Mouse (Mus musculus) megakaryocyte, embryonic 14.5 days (primary cell): ENCODE measurements around the gene Ranbp9. TPM values are rescaled to one million over a fixed set of nuclear protein-coding genes. Genes with fewer than 3 reads are reported as not detected.

ENCODE experiments used
- H3K27me3 ChIP-seq: replicated peaks from 2 replicates; pipeline ENCODE3; 2012; ENCODE audit warnings: inconsistent platforms
- H3K36me3 ChIP-seq: replicated peaks from 2 replicates; pipeline ENCODE3; 2012; ENCODE audit warnings: low read length, inconsistent platforms, mixed read lengths
- H3K4me1 ChIP-seq: 2 replicates; pipeline ENCODE4 v1.6.1; 2012; ENCODE audit warnings: inconsistent platforms
- H3K4me3 ChIP-seq: replicated peaks from 2 replicates; pipeline ENCODE3; 2012; ENCODE audit warnings: moderate library complexity, mild to moderate bottlenecking, inconsistent platforms
- H3K9me3 ChIP-seq: 2 replicates; pipeline ENCODE4 v1.6.1; 2012; ENCODE audit warnings: inconsistent platforms
- FLI1 ChIP-seq: IDR thresholded peaks from 2 replicates; pipeline ENCODE4 v1.6.1; 2012; ENCODE audit warnings: low read length, inconsistent platforms, mixed read lengths
- GATA1 ChIP-seq: IDR thresholded peaks from 3 replicates; pipeline ENCODE4 v1.6.1; 2012; ENCODE audit warnings: mixed read lengths, low read length, inconsistent platforms, borderline replicate concordance
- polyA plus RNA-seq: library from polyadenylated mRNA; stranded (reverse); fragments of >175 nt; gene quantifications from 2 replicates; pipeline ENCODE4 v1.2.3, GENCODE M21; 2012; ENCODE audit warnings: low replicate concordance; ENCODE audit not compliant: insufficient read depth

Ranbp9 gene
- polyA plus RNA-seq, 1 experiment, result 40.8 TPM

- TF ChIP-seq FLI1 (no peak), GATA1 (no peak)
- Histone ChIP-seq H3K27me3 (no peaks in the 10 kb centered on the region), H3K9me3 (peaks cover 12% of the 10 kb centered on the region; the same call in 1 of the 2 replicates), H3K4me3 (no peak overlapping the region), H3K4me1 (peaks cover 27% of the 10 kb centered on the region), H3K36me3 (peaks cover 2% of the 10 kb centered on the region)
Measured at GRCm38 (mm10) chr13:43497769-43498168, 16.7 kb upstream of the Ranbp9 start.

DNA sequence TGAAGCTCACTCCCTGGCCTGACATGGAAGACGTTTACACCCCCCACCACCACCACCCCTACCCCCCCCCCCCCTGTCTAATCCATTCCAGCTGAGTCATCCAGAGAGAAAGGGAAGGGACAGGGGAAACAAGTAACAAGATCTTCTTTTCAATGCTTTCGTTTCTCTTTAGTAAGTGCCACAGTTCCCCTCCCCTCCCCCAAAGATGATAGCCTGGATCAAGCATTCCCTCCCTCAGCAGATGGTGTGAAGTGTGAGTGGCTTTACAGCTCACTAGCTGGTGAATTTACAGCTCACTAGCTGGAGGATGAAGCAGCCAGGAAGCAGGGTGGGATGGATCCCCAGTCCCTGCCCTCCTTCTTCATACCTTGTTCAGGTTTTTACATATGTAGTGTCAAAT is 15.6 kb upstream of the Ranbp9 start:
- Histone ChIP-seq H3K27me3 (no peaks in the 10 kb centered on the region), H3K4me1 (peaks cover 37% of the 10 kb centered on the region), H3K36me3 (peaks cover under 1% of the 10 kb centered on the region), H3K4me3 (peak overlapping the region; percentile 48), H3K9me3 (peaks cover 10% of the 10 kb centered on the region; the same call in 1 of the 2 replicates)
- TF ChIP-seq FLI1, result no peak
- TF ChIP-seq GATA1, result no peak

DNA sequence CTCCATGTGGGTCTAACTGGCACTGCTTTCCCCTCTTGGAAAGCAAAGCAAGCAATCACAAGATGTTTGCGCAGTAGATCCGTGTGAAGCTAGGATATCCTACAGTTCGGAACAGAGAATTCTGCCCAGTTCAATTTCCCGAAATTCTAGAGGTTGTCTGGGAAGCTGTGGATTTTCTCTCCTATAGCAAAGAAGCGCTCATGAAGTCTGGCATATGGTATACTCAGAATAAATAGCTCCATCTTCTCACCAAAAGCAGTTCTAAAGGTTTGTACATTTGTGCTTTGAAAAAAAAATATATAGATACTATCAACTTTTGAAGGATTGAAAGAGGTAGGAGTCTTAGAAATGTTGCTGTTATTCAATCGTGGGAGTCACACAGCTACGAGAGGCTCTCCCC is 14.6 kb upstream of the Ranbp9 start:
- TF ChIP-seq GATA1 (no peak), FLI1 (no peak)
- no peak overlapping the region for H3K4me3 ChIP-seq
- no peaks in the 10 kb centered on the region for H3K27me3 ChIP-seq
- peaks cover 46% of the 10 kb centered on the region for H3K4me1 ChIP-seq
- peaks cover 11% of the 10 kb centered on the region for H3K9me3 ChIP-seq
- peaks cover 3% of the 10 kb centered on the region for H3K36me3 ChIP-seq

GRCm38 (mm10) chr13:43493725-43494124 is 12.6 kb upstream of the Ranbp9 start:
- H3K27me3 ChIP-seq, result no peaks in the 10 kb centered on the region

DNA sequence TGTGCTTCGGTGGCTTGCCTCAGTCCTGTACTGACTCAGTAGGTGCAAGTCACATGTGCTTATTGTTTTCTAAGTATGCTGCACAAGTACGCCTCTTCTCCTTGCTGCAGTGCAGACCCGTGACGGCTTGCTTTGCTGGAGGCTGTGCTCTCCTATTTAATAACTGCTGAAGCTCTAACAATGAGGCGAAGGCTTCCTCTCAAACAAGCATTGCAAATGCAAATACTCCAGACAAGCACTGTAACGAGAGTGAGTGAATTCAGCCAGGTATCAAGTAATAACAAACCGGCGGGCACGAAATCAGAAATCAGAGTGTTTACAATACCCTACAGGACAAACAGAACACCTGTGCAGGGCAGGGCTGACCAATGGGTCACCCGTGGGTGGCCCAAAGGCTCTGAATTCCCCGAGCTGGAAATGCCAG is 12.0 kb upstream of the Ranbp9 start:
- TF ChIP-seq GATA1 (no peak), FLI1 (no peak)
- H3K36me3 ChIP-seq, result peaks cover 9% of the 10 kb centered on the region
- H3K4me1 ChIP-seq, result peaks cover 50% of the 10 kb centered on the region
- no peaks in the 10 kb centered on the region for H3K27me3 ChIP-seq
- peaks cover 30% of the 10 kb centered on the region for H3K9me3 ChIP-seq
- H3K4me3 ChIP-seq, result no peak overlapping the region

More at GRCm38 (mm10) chr13:43493725-43494124, 12.6 kb upstream of the Ranbp9 start:
- peaks cover 28% of the 10 kb centered on the region for H3K9me3 ChIP-seq
- H3K4me1 ChIP-seq, result peaks cover 46% of the 10 kb centered on the region
- H3K36me3 ChIP-seq, result peaks cover 9% of the 10 kb centered on the region
- TF ChIP-seq FLI1 (no peak), GATA1 (no peak)
- no peak overlapping the region for H3K4me3 ChIP-seq

DNA sequence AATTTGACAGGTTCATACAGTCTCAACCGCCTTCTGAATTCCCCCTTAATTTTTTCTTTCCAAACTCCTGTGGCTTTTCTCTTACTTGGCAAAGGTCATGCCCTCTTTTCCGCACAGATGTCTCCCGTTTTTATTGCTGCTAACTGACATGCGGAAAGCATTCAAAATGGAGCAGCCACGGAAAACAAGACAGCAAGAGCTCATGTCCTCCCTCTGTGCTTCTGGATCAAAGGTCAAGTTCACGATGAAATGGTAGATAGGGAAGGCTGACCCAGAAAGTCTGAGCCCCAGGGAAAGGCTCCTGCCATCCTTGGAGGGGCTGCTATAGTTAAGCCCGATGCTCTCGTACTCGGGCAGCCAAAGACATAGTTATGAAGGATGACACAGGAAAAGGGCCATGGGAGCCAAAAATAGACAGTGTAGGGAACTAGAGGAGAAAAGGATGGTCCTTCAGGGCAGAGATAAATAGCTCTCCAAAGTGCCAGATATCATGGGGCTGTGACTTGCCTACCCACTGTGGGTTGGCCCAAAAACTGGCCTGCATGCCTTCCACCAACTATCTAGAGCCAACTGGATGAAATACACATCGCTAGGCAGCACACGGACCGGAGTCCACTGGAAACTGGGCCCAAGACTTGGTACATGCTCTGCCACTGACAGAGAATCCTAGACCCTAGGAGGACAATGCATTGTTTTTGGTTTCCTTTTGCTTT is 5.6 kb upstream of the Ranbp9 start:
- H3K36me3 ChIP-seq, result peaks cover 9% of the 10 kb centered on the region
- TF ChIP-seq GATA1, result no peak
- no peak for TF ChIP-seq FLI1
- H3K4me3 ChIP-seq, result peak overlapping the region; percentile 25
- peaks cover 56% of the 10 kb centered on the region for H3K4me1 ChIP-seq
- H3K9me3 ChIP-seq, result peaks cover 25% of the 10 kb centered on the region
- no peaks in the 10 kb centered on the region for H3K27me3 ChIP-seq

DNA sequence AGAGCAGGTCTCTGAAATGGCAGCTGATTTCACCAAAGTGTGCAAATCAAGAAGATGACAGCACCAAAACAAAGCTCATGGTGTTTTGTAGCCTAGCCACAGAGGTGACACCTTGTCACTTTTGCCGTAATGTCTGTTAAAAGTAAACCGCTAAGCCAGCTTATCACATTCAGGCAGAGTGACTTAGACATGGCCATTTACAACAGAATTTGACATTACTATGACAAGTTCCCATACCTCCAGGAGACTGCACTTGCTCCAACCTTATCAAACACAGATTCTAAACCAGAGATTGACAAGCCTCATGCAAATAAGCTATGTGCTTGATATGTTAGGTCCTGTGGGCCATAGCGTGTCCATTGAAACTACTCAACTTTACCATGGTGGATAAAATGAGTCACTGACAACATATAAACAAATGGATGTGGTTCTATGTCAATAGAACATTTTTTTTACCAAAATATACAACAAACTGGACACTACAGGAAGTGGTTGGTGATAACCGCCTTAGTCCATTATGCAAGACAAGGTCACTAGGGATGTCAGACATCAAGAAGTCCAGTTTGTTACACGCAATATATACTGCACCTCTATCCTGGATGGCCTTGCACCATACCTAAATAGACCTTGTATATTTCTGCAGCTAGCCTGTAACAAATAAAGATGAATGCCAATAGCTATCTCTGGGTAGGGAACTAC is 4.3 kb upstream of the Ranbp9 start:
- Histone ChIP-seq H3K27me3 (no peaks in the 10 kb centered on the region), H3K9me3 (peaks cover 19% of the 10 kb centered on the region), H3K4me3 (no peak overlapping the region), H3K4me1 (peaks cover 46% of the 10 kb centered on the region), H3K36me3 (peaks cover 4% of the 10 kb centered on the region)
- TF ChIP-seq GATA1 (no peak), FLI1 (no peak)

GRCm38 (mm10) chr13:43482782-43483181 is 1.7 kb upstream of the Ranbp9 start:
- no peak overlapping the region for H3K4me3 ChIP-seq
- no peaks in the 10 kb centered on the region for H3K9me3 ChIP-seq
- peaks cover 41% of the 10 kb centered on the region for H3K4me1 ChIP-seq
- H3K36me3 ChIP-seq, result peaks cover 3% of the 10 kb centered on the region
- TF ChIP-seq GATA1 (no peak), FLI1 (no peak)
- no peaks in the 10 kb centered on the region for H3K27me3 ChIP-seq

DNA sequence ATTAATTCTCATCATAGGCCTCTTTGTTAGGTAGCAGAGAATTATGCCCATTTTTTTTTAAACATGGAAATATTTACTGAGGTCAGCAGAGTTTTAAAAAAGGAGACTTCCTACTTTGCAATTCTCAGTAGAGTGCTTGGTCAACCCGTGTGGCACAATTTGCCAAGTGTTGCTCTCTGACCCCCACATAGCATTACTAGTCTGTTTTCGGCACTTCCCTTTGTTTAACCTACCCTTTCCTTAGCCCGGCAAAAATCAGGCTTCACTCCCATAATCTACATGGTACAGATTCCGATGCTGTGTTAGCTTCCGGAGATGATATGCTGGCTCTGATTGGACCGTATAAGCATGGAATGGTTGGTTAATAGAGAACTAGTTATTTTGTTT is 770 bp upstream of the Ranbp9 start:
- Histone ChIP-seq H3K4me3 (peak overlapping the region; percentile 97), H3K36me3 (peaks cover 9% of the 10 kb centered on the region), H3K9me3 (no peaks in the 10 kb centered on the region), H3K27me3 (no peaks in the 10 kb centered on the region), H3K4me1 (peaks cover 42% of the 10 kb centered on the region)
- no peak for TF ChIP-seq GATA1
- TF ChIP-seq FLI1, result no peak

GRCm38 (mm10) chr13:43480595-43480956 is 506 bp downstream of the Ranbp9 start:
- Histone ChIP-seq H3K27me3 (no peaks in the 10 kb centered on the region), H3K4me3 (peak overlapping the region; percentile 97), H3K36me3 (peaks cover 17% of the 10 kb centered on the region), H3K4me1 (peaks cover 41% of the 10 kb centered on the region), H3K9me3 (no peaks in the 10 kb centered on the region)
- no peak for TF ChIP-seq GATA1
- TF ChIP-seq FLI1, result no peak
